Mouse (Mus musculus) retina, postnatal 1 day (tissue): ENCODE results near the gene Mycl.

Experiments used
- DNase-seq: peaks from one replicate; pipeline ENCODE4 v3.0.0-alpha.2; 2012

The Mycl gene

GRCm38 (mm10) chr4:123021591-123021990 lies 26.1 kb downstream of the Mycl start:
- no peak for DNase-seq

GRCm38 (mm10) chr4:123022896-123023295 lies 27.4 kb downstream of the Mycl start:
- no peak for DNase-seq

DNA sequence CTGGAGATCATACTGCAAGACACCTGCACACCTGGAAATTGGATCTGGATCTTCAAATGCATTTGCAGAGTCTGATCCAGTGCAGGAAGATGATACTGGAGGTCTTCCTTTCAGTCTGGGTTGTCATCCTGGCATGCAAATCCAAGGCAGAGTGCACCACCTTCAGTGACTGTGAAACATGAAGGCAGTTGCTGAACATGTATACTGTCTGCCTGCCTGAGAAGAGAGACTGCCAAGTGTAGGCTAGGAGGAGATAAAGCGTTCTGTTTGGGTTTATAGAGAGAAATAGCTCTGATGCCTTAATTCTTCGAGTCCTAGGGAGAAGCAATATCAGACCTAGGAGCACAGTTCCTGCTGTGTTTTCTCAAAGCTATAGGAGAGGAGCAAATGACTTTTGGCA lies 30.0 kb downstream of the Mycl start:
- DNase-seq, result no peak

DNA sequence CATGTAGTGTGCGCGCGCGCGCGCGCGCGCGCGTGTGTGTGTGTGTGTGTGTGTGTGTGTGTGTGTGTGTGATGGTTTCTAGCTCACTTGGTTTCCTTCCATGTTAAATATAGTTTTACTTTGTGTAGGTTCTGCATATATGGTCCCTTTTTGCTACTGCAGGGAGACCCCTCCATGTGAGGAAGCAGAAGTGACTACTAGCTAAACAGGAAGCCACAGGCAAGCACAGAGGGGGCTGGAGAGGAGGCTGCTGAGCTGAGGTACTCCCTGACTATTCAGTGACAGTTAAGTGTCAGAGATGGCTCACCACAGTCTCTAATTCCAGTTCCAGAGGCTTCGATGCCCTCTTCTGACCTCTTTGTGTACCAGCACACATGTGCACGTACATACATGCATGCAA lies 30.7 kb downstream of the Mycl start:
- no peak for DNase-seq

- DNase-seq, result no peak
Measured at GRCm38 (mm10) chr4:123026597-123026996, 31.1 kb downstream of the Mycl start.

DNA sequence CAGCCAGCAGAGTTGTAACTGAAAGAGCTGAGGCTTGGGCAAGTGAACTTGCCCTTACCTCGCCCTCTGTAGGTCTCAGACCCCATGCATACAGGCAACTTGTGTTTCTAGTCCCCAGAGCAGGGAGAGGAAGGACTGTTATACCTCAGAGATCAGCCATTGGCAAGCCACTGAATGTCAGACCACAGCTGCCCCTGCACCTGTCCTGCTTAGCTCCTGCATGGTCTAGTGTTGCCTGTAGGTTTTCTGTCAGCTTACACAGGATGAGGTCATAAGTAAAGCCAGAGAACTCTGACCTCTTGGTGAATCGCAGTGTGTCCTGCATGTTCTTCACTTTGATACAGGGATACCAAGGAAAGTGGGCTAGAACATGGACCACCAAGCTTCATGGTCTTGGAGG lies 39.4 kb downstream of the Mycl start:
- DNase-seq, result no peak

DNA sequence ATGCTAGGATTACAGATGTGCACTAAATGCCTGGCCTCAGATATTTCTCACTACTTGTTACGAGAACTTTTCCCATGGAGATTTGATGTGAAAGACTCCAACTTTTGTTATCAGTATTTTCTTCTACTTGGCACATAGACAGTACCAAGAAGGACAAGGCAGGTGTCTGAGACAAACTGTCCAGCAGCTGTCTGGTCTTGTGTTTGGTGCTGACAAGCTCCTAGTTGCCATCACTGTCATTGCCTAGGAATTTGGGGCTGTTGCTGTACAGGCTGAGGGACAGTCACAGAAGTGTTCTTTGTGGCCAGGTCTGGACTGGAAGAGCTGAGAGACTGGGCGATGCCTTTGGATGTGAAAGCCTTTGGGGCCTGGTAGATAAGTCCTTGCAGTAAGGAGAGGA lies 40.2 kb downstream of the Mycl start:
- DNase-seq, result no peak

- no peak for DNase-seq
Measured at GRCm38 (mm10) chr4:123036710-123037109, 41.3 kb downstream of the Mycl start.

GRCm38 (mm10) chr4:123041131-123041530 lies 45.7 kb downstream of the Mycl start:
- DNase-seq, result no peak

- DNase-seq, result no peak
Measured at GRCm38 (mm10) chr4:123043858-123044257, 48.4 kb downstream of the Mycl start.

DNA sequence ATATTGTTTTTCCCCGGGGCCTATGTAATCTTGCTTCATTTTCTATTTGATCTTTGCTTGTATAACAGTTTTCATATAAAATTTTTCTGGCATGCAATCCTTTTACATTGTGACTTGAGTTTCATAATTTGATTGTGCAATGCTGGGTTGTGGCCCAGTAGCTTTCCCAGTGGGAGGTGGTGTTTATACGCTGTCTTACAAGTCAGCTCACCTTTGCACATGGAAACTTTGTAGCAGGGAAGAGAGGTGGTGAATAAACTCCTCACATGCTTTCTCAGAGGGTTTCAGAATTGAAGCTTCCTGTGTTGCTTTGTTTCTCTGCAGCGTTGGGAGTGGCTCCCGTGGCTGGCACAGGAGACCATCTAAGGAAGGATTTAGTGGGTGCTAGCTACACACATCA lies 49.4 kb downstream of the Mycl start:
- no peak for DNase-seq

GRCm38 (mm10) chr4:123046300-123046699 lies 50.8 kb downstream of the Mycl start:
- DNase-seq, result no peak

DNA sequence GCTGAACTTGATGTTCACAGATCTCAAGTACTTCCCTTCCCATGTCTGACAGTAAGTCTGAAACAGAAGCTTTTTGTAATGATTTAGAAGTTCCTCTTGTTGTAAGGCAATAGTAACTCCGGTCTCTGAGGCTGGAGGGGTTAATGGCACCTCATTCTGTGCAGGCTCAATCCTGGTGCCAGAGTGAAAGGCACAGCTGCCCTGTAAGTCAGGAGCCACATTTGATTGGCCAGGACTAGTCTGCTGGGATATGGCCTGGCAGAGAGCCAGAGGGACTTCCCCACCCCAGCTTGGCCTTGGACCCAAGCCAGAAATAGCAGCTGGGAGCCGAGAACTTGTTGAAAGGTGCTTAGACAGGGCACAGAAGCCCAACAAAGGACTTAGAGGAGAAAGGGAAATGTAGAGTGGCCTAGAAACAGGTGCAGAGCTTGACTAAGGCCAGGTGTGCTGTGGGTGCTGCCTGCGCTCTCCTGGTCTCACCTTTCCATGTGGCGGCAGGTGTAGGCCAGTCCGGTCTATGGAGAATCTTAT lies 55.3 kb downstream of the Mycl start:
- DNase-seq, result peak; percentile 98
